Mouse (Mus musculus) brain, embryonic 14.5 days (tissue): ENCODE measurements around the gene Carmil1. TPM values are rescaled to one million over a fixed set of nuclear protein-coding genes. Genes with fewer than 3 reads are reported as not detected.

Experiments used
- DNase-seq: peaks from one replicate; pipeline ENCODE4 v3.0.0-alpha.2; 2011; ENCODE audit warnings: low read depth
- CTCF ChIP-seq: fragments of 200-500 bp; IDR thresholded peaks from 2 replicates; pipeline ENCODE4 v1.5.1; 2012; ENCODE audit warnings: inconsistent platforms, mild to moderate bottlenecking, moderate library complexity, borderline replicate concordance; ENCODE audit not compliant: insufficient read depth, insufficient read length; ENCODE audit errors: extremely low read depth
- POLR2A ChIP-seq: fragments of 200-500 bp; IDR thresholded peaks from 2 replicates; pipeline ENCODE4 v1.6.1; 2012; ENCODE audit warnings: mild to moderate bottlenecking, inconsistent platforms, borderline replicate concordance; ENCODE audit not compliant: poor library complexity, insufficient read depth, insufficient read length, severe bottlenecking; ENCODE audit errors: extremely low read depth
- polyA plus RNA-seq: library from polyadenylated mRNA; depleted of rRNA; stranded (reverse); fragments of >200 nt; gene quantifications from 2 replicates; pipeline ENCODE4 v1.2.3, GENCODE M21; 2012

The Carmil1 gene
- polyA plus RNA-seq, 1 experiment, result 20.1 TPM

- no peak for DNase-seq
- TF ChIP-seq POLR2A (no peak), CTCF (no peak)
These were observed 85.2 kb downstream of the Carmil1 start for GRCm38 (mm10) chr13:24195371-24195770.

DNA sequence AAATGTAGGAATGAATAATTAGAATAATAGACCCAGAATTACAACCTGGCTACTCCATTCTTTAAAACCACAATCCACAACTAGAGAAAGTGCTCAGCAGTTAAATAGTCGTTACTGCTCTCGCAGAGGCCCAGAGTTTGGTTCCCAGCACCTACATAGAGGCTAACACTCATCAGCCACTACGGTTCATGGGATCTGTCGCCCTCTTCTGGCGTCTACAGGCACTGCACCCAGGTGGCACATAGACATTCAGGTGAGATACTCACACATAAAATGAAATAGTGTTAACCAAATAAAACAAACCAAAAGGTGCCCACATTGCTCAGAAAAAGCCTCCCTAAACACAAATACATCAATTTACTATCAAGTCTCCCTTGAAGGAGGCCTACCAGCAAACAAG lies 86.6 kb downstream of the Carmil1 start:
- no peak for DNase-seq
- TF ChIP-seq POLR2A (no peak), CTCF (peak; percentile 35; the same call in 1 of the 2 replicates)

DNA sequence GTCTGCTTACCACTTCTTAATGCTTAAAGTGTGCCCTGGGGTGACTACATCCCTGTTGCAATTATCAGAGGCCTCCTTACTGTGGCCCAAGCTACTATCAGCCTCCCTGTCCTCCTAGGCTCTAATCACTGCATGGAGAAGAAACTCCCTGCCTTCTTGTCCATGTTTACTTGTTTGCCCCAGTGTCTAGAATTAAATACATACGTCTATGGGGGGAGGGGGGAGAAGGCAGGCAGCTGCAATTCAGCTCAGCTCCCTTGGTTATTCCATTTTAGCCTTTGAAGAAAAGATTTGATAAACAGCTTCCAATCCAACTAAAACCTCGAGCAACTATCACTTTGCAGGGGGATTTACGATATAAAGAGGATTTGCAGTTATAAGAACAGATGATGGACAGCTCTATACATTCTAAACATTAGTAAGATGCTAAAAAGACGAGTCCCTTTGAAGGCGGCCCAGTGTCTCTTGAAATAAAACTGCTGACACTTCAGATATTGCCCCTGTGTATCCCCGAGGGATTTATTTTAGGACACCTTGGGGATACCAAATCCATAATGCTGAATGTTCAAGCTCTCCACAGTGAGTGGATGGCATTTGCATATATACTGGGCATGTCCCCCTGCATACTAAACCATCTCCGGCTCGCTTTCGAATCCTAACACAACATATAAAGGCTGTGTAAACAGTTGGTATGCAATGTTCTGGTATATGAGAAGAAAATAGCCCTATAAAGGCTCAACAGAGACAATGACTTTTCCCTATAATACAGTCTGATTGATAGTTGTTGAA lies 89.5 kb downstream of the Carmil1 start:
- peak; percentile 45 for DNase-seq
- TF ChIP-seq POLR2A (no peak), CTCF (no peak)

DNA sequence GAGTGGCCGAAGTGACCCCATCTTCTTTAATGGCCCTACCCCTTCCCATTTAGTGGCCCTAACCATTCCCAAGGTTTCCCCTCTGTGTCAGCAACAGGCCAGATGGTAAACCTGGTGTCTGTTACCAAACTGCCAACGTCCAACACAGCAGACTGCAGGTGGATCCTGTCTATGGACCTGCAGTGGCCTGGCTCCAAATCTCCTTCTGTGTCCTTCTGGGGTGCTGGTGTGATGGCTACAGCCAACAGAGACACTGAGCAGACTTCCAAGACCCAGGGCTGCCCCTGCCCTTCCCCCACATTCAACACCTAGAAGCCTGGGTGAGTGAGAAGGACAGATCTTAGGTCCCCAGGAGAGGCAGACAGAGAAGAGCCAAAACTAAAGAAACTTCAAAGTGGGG lies 93.6 kb downstream of the Carmil1 start:
- TF ChIP-seq POLR2A, result no peak
- no peak for TF ChIP-seq CTCF
- DNase-seq, result no peak

GRCm38 (mm10) chr13:24185641-24186040 lies 95.0 kb downstream of the Carmil1 start:
- no peak for TF ChIP-seq CTCF
- TF ChIP-seq POLR2A, result no peak
- no peak for DNase-seq

GRCm38 (mm10) chr13:24182878-24183277 lies 97.7 kb downstream of the Carmil1 start:
- DNase-seq, result peak; percentile 36
- TF ChIP-seq CTCF (no peak), POLR2A (no peak)

DNA sequence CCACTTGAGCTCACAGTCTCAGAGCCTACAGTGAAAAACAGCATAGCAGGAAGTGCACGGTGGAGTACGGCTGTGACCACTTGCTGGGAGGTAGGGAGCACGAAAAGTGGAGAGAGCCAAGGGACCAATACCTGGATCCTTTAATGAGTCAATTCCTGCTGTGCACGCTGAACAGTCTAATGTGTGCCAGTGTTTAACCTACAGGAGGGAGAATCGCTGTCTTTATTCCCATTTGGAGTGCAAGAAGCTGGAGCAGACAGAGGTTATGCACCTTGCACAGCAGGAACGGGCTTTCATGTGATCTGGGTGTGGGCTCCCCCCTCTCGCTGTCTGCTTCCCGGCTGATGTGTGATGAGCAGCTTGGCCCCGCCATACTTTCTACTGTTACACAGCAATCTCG lies 101.1 kb downstream of the Carmil1 start:
- TF ChIP-seq POLR2A (no peak), CTCF (no peak)
- no peak for DNase-seq

DNA sequence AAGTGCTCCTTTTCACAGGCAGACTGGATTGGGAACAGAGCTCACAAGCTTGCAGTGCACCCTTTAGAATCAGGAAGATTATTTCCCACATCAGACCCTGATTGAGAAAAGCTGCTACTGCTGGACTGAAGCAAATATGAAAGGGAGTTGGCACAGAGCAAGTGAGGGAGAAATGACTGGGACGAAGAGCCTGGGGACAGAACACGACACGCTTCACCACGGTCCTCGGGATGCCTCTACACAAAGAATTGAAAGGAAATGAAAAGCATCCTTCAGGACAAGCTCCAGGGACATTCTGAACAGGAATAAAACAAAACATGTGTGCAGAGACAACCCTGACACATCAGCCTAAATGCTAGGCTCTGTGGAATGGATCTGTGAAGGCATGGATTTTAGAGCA lies 103.0 kb downstream of the Carmil1 start:
- TF ChIP-seq CTCF (no peak), POLR2A (no peak)
- DNase-seq, result no peak

DNA sequence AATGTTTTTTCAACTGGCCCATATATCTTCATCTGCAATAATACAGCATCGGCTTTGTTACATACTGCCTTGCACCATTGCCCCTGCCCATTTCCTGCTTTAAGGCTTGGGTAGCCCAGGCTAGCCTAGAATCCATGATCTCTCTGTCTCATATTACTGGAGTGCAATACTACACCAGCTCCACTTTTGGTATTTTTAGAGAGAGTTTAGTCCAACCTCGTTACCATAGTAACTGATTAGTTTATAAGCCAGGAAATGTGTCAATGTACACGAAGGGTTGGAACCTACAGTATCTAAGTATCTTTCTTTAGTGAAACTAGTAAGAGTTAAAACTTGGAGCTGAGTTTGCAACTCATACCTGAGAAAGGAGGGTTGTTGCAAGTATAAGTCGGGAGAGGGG lies 103.8 kb downstream of the Carmil1 start:
- no peak for TF ChIP-seq POLR2A
- no peak for TF ChIP-seq CTCF
- no peak for DNase-seq

DNA sequence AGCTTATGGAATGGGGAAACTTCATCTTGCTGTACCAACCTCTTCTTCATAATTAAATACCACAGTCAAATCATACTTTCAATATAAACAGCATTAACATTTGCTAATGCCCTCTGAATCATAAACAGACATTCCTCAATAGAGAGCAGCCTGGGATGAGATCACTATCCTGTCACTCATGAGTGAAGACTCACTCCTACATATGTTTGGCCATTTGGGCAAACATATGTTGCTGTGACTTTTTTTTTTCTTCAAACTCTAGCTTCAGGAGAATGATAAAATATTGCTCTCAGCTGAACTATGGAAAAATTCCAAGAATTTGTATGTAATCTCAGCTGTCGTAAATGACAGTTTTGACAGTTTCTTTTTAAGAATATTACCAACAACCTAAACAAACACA lies 110.9 kb downstream of the Carmil1 start:
- TF ChIP-seq POLR2A, result no peak
- TF ChIP-seq CTCF, result no peak
- DNase-seq, result peak; percentile 75

GRCm38 (mm10) chr13:24163368-24163767 lies 117.2 kb downstream of the Carmil1 start:
- no peak for DNase-seq
- TF ChIP-seq CTCF (no peak), POLR2A (no peak)

DNA sequence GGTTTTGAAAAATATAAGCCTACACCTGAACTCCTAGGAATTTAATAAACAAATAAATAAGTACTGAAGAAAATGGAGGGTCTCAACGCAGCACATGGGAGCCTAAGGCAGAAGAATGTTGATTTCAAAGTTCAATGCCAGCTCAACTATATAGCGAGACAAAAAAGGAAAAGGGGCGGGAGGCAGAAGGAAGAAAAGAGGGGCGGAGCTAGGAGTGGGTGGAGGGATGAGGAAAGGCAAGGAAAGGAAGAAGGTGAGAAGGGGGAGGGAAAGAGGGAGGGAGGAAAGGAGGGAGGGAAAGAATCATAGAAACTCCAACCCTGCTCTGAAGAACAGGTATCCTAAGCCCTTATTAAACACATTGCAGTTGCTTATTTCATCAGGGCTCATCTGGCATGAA lies 119.5 kb downstream of the Carmil1 start:
- TF ChIP-seq POLR2A, result no peak
- no peak for TF ChIP-seq CTCF
- DNase-seq, result no peak

DNA sequence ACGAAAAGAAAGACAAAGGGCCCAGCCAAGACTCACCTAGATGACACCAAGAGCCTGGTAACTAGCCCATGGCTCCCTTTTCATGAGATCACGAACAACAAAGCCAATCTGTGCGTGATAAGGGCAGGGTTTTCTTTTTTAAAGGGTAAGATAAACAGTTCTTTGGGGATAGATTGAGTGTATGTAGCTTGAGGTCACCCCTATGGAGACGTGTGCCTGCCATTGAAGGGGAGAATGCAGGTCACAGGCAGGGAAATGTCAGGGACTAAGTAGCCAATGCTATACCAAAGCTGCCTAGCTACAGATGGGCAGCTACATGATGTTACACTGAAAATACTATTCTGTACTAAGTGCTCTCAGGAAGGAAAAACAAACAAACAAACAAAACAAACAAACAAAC lies 120.6 kb downstream of the Carmil1 start:
- TF ChIP-seq POLR2A, result no peak
- no peak for TF ChIP-seq CTCF
- DNase-seq, result no peak
